Mouse (Mus musculus) lung, postnatal 0 days (tissue): ENCODE results near the gene Psmd13. TPM values are rescaled to one million over a fixed set of nuclear protein-coding genes. Genes with fewer than 3 reads are reported as not detected.

Experiments
- ATAC-seq: fragments of 200-750 bp; cut with Nextera tagmentation; 2 replicates; pipeline ENCODE4 v1.8.0; 2017; ENCODE audit warnings: moderate library complexity
- DNase-seq: peaks from one replicate; pipeline ENCODE4 v3.0.0-alpha.2; 2016; ENCODE audit warnings: low spot score
- H3K27ac ChIP-seq: fragments of 300-500 bp; sonication (generic); 2 replicates; pipeline ENCODE4 v1.5.1; 2014; ENCODE audit warnings: antibody characterized with exemption, mild to moderate bottlenecking, low read length, mixed read lengths
- H3K27me3 ChIP-seq: fragments of 300-500 bp; sonication (generic); replicated peaks from 2 replicates; pipeline ENCODE4 v1.6.1; 2014; ENCODE audit warnings: low read length, mixed read lengths; ENCODE audit not compliant: insufficient read depth
- H3K36me3 ChIP-seq: fragments of 300-500 bp; sonication (generic); 2 replicates; pipeline ENCODE4 v1.6.1; 2014; ENCODE audit warnings: low read length, mixed read lengths; ENCODE audit not compliant: insufficient read depth
- H3K4me1 ChIP-seq: fragments of 300-500 bp; sonication (generic); 2 replicates; pipeline ENCODE4 v1.6.1; 2014; ENCODE audit warnings: antibody characterized with exemption, low read depth, low read length, mixed read lengths; ENCODE audit not compliant: insufficient read depth
- H3K4me2 ChIP-seq: fragments of 300-500 bp; sonication (generic); replicated peaks from 2 replicates; pipeline ENCODE4 v1.6.1; 2014; ENCODE audit warnings: low read depth, mild to moderate bottlenecking, low read length, moderate library complexity, mixed read lengths
- H3K4me3 ChIP-seq: fragments of 300-500 bp; sonication (generic); 2 replicates; pipeline ENCODE4 v1.5.1; 2014; ENCODE audit warnings: low read depth, low read length
- H3K9ac ChIP-seq: fragments of 300-500 bp; sonication (generic); replicated peaks from 2 replicates; pipeline ENCODE4 v1.6.1; 2014; ENCODE audit warnings: low read depth, mild to moderate bottlenecking
- H3K9me3 ChIP-seq: fragments of 300-500 bp; sonication (generic); 2 replicates; pipeline ENCODE4 v1.6.1; 2016; ENCODE audit warnings: low read length, mixed read lengths
- CTCF ChIP-seq: IDR thresholded peaks from 2 replicates; pipeline ENCODE4 v1.5.1; 2016; ENCODE audit warnings: antibody characterized with exemption, mild to moderate bottlenecking
- EP300 ChIP-seq: IDR thresholded peaks from 2 replicates; pipeline ENCODE4 v1.6.1; 2016; ENCODE audit warnings: antibody characterized with exemption, mild to moderate bottlenecking, control low read depth
- WGBS: fragments of 180-500 bp; shearing (Covaris S2); extraction: QIAGEN DNeasy Blood & Tissue Kit; methylation state at CpG from one replicate; pipeline ENCODE4 v1.1.7; 2014; 5-methylcytosine and 5-hydroxymethylcytosine counted together
- polyA plus RNA-seq: library from polyadenylated mRNA; unstranded; fragments of >200 nt; fragmentation: Nextera tagmentation; extraction: Ambion mirVana; gene quantifications from 2 replicates; pipeline ENCODE4 v1.2.1, GENCODE M21; 2015

The Psmd13 gene
- polyA plus RNA-seq, 1 experiment from 2014 or later, result 164 TPM

DNA sequence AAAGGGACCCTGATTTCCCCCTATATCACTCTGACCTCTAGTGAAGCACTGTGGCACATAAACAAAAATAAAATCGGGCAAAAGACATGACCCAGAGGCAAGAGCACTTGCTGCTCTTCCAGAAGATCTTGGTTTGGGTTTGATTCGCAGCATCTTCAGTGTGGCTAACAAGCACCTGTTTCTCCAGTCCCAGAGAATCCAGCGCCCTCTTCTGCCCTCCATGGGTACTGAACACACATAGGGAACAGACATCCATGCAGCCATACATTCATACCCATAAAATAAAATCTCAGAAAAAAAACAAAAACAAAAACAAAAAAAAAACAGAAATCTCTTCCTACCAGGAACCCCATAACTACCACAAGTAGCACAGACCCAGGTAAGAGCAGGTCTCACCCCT lies 56.7 kb downstream of the Psmd13 start:
- H3K36me3 ChIP-seq, result no peaks in the 10 kb centered on the region
- TF ChIP-seq EP300 (no peak), CTCF (peak; percentile 58)
- no peak overlapping the region for H3K27ac ChIP-seq
- DNase-seq, result no peak
- H3K4me1 ChIP-seq, result peaks cover 12% of the 10 kb centered on the region; the same call in 1 of the 2 replicates
- no peaks in the 10 kb centered on the region; the same call in 1 of the 2 replicates for H3K27me3 ChIP-seq
- no peak overlapping the region for H3K4me3 ChIP-seq
- WGBS, result 42% methylated on average over 3 of the region's 3 CpGs
- H3K9me3 ChIP-seq, result no peaks in the 10 kb centered on the region
- H3K9ac ChIP-seq, result no peak overlapping the region
- H3K4me2 ChIP-seq, result no peak overlapping the region
- no peak for ATAC-seq

DNA sequence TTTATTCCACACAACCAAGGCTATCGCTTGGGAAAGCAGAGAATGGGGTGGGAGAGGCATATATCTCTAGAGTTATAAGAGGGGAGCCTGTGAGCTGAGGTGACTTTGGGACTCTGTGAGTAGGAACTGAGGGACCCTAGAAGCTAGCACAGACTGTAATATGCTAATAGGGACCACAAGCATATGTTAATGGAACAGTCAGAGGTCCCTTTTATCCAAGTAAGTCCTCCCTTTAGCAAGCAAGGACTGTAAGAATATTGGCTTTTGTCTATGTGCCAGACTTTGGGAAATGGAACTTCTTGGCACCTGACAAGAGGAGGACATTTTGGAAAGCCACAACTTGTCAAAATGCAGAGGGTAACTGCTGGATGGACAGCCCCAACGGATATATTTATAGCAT lies 57.1 kb downstream of the Psmd13 start:
- Histone ChIP-seq H3K27ac (peak overlapping the region; percentile 34), H3K4me2 (no peak overlapping the region)
- 29% methylated on average over 2 of the region's 2 CpGs for WGBS

GRCm38 (mm10) chr7:140939669-140940171 lies 58.0 kb downstream of the Psmd13 start:
- ATAC-seq, result peak; percentile 59
- peaks cover 13% of the 10 kb centered on the region; the same call in 1 of the 2 replicates for H3K4me1 ChIP-seq
- TF ChIP-seq EP300 (peak; percentile 39; the same call in 1 of the 2 replicates), CTCF (no peak)
- H3K4me2 ChIP-seq, result 0 out of 2 replicates have a peak overlapping the region, but pooled peaks have one; percentile 22
- no peak overlapping the region for H3K4me3 ChIP-seq
- H3K27me3 ChIP-seq, result no peaks in the 10 kb centered on the region; the same call in 1 of the 2 replicates
- H3K27ac ChIP-seq, result peak overlapping the region; percentile 34
- no peaks in the 10 kb centered on the region for H3K9me3 ChIP-seq
- H3K36me3 ChIP-seq, result no peaks in the 10 kb centered on the region
- H3K9ac ChIP-seq, result no peak overlapping the region
- 14% methylated on average over 8 of the region's 8 CpGs for WGBS
- peak; percentile 93 for DNase-seq

More for the DNA sequence above, 57.1 kb downstream of the Psmd13 start:
- H3K36me3 ChIP-seq, result no peaks in the 10 kb centered on the region
- TF ChIP-seq CTCF (no peak), EP300 (no peak)
- H3K9me3 ChIP-seq, result no peaks in the 10 kb centered on the region
- ATAC-seq (no peak), DNase-seq (peak; percentile 19)
- H3K4me1 ChIP-seq, result peaks cover 13% of the 10 kb centered on the region; the same call in 1 of the 2 replicates
- H3K9ac ChIP-seq, result no peak overlapping the region
- H3K27me3 ChIP-seq, result no peaks in the 10 kb centered on the region; the same call in 1 of the 2 replicates
- H3K4me3 ChIP-seq, result no peak overlapping the region

- no peaks in the 10 kb centered on the region; the same call in 1 of the 2 replicates for H3K27me3 ChIP-seq
- peak within 1 kb of the TSS; percentile 93 for H3K27ac ChIP-seq
- H3K4me3 ChIP-seq, result peak within 1 kb of the TSS; percentile 51
- ATAC-seq (peak; percentile 84), DNase-seq (peak; percentile 96)
- no peaks in the 10 kb centered on the region for H3K9me3 ChIP-seq
- TF ChIP-seq EP300, result peak; percentile 71
- peak; percentile 95 for TF ChIP-seq CTCF
- WGBS, result 2% methylated on average over 30 of the region's 33 CpGs
- H3K4me1 ChIP-seq, result peaks cover 13% of the 10 kb centered on the region; the same call in 1 of the 2 replicates
- H3K36me3 ChIP-seq, result peaks cover 13% of the 10 kb centered on the region; the same call in 1 of the 2 replicates
- H3K9ac ChIP-seq, result peak within 1 kb of the TSS; percentile 43
- H3K4me2 ChIP-seq, result peak within 1 kb of the TSS; percentile 57
Measured at GRCm38 (mm10) chr7:140941222-140942051, 59.7 kb downstream of the Psmd13 start, which contains the start of gene Pgghg. Pgghg (plus strand) TSS chr7:140941391.

- peak overlapping the region; percentile 43 for H3K9ac ChIP-seq
- DNase-seq (peak; percentile 41), ATAC-seq (no peak)
- H3K4me1 ChIP-seq, result peaks cover 13% of the 10 kb centered on the region; the same call in 1 of the 2 replicates
- H3K9me3 ChIP-seq, result no peaks in the 10 kb centered on the region
- 35% methylated on average over 9 of the region's 9 CpGs for WGBS
- peak overlapping the region; percentile 57 for H3K4me2 ChIP-seq
- TF ChIP-seq EP300 (no peak), CTCF (no peak)
- peaks cover 13% of the 10 kb centered on the region; the same call in 1 of the 2 replicates for H3K36me3 ChIP-seq
- no peaks in the 10 kb centered on the region for H3K27me3 ChIP-seq
- H3K4me3 ChIP-seq, result peak overlapping the region; percentile 51; the same call in 1 of the 2 replicates
- peak overlapping the region; percentile 93 for H3K27ac ChIP-seq
Measured at GRCm38 (mm10) chr7:140942341-140942740, 60.6 kb downstream of the Psmd13 start.

- peaks cover 13% of the 10 kb centered on the region; the same call in 1 of the 2 replicates for H3K4me1 ChIP-seq
- no peak overlapping the region; the same call in 1 of the 2 replicates for H3K9ac ChIP-seq
- no peaks in the 10 kb centered on the region for H3K27me3 ChIP-seq
- peak overlapping the region; percentile 57; the same call in 1 of the 2 replicates for H3K4me2 ChIP-seq
- no peak for TF ChIP-seq EP300
- no peak for TF ChIP-seq CTCF
- DNase-seq (no peak), ATAC-seq (no peak)
- H3K9me3 ChIP-seq, result no peaks in the 10 kb centered on the region
- 81% methylated on average over 10 of the region's 10 CpGs for whole genome bisulfite sequencing
- H3K27ac ChIP-seq, result peak overlapping the region; percentile 93
- H3K36me3 ChIP-seq, result peaks cover 13% of the 10 kb centered on the region; the same call in 1 of the 2 replicates
- H3K4me3 ChIP-seq, result no peak overlapping the region
Measured at GRCm38 (mm10) chr7:140942811-140943210, 61.0 kb downstream of the Psmd13 start.
